Mouse (Mus musculus) ZHBTc4 (cell line): ENCODE measurements around the gene Tmbim6.
A peak's percentile ranks its signal among the peaks of the same experiment; 100 is the strongest.
"Not testable (repeated sequence)": the region's sequence is repeated elsewhere in the genome, so short reads cannot be mapped to it uniquely, and the experiment has no call there.

Experiments used
- DNase-seq: peaks from one replicate; pipeline ENCODE4 v3.0.0-alpha.2; 2011; ENCODE audit warnings: low read depth, low spot score

Tmbim6 gene

DNA sequence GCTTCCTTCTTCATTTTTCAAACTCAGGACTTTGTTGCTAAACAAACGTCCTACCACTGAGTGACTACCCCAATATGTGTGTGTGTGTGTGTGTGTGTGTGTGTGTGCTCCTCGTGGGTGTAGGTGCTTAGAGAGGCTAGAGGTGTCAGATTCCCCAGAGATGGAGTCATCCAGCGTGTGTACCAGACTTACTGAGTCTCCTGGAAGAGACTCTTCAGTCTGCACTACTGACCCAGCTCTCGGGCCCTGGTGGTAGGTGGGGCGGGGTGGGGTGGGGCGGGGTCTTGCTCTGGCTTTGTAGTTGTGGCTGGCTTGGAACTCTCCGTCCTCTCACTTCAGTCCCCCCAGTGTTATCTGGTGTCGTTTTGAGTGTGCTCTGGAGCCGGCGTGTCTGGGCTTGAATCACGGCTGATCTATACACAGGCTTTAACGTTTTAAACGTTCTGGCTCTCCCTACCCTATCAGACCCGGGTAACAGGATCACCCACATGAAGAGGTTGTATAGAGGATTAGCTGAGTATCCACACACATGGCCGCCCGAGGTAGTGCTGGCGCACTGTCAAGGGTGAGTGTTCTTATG is 25.1 kb downstream of the Tmbim6 start:
- DNase-seq = peak; percentile 70

DNA sequence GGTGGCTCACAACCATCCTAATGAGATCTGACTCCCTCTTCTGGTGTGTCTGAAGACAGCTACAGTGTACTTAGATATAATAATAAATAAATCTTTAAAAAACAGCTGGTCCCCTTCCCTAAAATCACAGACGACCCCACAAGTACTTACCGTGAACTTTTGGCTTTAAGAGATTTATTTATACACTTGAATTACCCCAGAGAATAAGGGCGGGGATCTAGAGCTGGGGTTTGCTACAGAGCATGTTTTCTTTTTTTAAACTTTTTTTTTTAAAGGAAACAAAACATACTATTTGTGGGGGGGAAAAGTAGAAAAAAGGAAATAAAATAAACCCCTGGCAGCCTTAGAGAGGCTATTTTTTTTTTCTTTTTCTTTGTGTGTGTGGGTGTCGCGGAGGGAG is 27.4 kb downstream of the Tmbim6 start:
- no peak for DNase-seq

DNA sequence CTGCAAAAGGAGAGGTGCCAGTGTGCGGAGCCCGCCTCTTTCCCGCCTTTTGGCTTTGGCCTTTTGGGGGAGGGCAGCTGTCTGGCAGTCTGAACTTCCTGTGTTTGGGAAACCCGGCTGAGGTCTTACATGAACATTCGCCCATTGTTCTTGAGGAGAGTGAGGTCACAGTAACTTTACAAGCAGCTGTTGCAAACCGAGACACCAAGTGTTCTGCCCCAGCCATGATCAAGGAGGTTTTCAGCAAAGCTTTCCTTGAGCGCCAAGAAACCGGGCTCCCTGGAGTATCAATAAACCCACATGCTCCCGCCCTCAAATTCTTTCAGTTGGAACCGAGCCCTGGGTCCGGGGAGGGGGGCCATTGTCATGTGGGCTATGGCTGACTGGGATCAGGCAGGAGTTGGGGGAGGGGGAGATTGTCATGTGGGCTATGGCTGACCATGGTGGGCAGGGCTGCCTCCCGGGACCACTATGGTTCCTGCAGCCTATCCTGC is 27.9 kb downstream of the Tmbim6 start:
- DNase-seq = peak; percentile 76

DNA sequence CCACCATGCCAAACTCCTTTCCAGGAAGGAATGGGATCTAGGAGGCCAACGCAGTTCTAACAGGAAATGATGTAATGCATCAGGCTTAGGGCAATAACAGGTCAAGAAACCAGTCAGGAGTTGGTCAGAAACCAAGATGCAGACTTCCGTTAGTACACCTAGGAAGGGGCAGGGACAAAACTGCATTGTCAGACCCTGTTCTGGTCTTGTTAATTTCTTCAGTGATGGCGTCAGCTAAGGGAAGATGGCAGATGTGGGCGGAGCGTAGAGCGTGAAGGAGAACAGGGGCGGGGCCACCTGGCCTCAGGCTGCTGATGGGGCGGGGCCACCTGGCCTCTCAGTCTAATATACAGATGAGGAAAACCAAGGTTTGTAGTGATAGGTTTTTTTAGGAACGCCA is 28.5 kb downstream of the Tmbim6 start:
- DNase-seq = peak; percentile 94

DNA sequence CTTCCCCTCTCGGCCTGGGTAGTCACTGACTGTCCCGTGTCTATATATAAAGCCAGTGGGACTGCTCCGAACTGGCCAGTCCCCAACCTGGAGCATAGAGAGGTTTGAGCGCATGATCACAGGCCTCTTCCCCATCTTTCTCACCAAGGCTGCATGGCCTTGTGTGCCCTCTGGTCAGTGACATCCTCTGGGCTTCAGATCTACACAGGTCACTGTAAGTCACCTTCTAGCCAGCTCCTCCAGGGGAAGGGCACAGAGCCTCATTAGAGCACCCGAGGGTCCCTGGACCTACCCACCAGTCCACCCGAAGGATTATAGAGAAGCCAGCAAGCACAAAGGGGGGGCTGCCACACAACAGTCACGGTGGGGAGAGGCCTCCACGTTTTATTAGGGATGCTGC is 29.0 kb downstream of the Tmbim6 start:
- DNase-seq = no peak

DNA sequence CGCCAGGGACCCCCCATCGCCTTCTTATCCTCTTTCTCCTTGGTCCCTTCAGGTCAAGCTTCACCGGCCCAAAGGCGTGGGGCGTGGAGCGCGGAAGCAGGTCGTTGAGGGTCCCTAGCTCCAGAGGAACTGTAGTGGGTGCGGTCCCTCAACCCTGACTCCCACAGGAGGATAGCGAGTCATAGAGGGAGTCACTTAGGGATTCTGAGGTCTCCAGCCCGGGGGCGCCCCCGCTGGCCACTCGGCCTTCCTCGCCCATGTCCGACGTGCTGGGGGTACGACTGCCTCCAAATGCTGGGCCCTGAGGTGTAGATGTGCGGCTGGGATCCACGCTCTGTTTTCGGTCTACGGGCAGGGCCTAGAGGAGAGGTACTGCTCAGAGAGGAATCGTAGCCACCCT is 29.9 kb downstream of the Tmbim6 start:
- DNase-seq = no peak

DNA sequence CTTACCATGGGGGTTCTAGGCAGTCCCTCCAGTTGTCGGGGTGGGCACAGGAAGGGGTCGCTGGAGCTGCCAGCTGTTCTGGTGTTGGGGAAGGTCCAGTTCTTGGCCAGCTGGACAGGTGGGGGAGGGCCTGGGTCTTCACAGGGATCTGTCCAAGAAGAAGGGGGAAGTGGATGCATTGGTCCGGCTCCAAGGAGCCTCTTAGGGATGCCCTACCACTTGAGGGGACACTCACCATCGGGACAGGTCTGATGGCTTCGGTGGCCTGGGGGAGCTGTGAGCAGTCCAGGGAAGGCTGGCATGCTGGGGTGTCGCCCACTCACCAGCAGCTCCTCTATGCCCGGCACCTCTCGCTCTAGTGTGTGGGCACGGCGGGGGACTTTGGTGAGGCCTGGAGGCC is 30.4 kb downstream of the Tmbim6 start:
- DNase-seq = no peak

DNA sequence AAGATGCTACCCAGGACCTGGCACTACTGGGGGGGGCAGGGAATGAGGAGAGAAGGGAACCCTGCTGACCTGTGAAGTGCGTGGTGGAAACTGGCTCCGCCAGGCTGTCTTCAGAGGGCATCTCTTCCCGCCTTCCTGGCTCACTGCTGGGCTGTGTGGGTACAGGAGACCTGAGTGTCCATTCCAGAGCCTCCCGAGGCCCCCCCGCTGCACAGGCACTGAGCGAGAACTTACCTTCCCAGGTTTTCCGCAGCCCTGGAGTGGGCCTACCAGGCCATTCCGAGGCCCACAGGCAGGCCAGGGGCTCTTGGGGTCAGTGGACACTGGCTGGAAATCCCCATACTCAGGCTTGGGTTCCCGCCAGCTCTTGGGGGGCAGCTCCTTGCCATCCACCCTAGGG is 31.2 kb downstream of the Tmbim6 start:
- DNase-seq = no peak

DNA sequence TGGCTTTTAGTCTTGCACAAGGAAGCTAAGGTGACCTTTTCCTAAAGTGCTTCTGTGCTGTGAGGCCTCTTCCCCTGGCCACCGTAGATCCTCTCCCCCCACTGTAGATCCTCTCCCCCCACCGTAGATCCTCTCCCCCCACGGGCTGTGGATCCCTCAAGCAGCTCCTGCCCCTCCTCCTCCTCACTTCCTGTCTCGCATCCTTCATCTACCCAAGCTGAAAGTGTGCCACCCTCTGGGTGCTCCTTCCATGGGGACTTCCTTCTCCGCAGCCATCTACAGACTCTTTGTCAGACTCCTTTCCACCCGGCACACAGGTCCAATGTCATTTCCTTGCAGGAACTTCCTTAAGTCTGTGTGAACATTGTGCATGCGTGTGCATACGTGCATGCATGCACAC is 37.7 kb downstream of the Tmbim6 start:
- DNase-seq = no peak

DNA sequence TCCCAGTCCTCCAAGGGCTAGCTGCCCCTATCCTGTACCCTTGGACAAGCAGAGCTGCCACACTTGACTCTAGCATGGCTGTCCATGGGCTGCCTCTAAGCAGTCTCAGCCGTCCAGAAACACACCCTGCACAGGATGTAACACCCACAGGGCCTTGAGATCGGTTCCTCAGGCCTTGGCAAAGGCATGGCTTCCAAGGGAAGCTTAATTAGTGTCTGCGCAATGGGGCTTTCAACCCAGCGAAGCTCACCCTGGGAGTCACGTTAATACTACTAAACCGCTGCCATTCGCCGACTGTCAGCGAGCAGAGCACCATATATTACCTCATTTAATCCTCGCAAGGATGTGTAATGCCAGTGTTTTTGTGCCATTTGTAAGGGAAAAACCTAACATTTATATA is 38.4 kb downstream of the Tmbim6 start:
- no peak for DNase-seq

DNA sequence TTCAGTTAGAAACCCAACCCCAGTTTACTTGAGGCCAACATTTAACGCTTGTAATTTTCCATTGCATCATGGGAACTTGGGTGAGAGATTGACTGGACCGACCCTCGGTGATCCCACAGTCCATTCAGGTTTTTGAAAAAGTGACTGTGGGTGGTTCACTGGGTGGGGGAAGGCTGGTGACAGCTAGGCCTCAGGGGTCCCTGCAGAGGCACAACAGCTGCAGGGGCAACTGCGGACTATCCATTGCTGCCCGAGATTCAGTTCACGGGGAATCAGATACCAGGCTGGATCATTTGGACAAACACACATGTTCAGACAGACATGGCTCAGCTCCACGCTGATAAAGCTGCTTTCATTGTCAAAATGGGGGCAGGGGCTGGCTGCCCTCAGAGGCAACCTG is 38.8 kb downstream of the Tmbim6 start:
- DNase-seq = no peak

DNA sequence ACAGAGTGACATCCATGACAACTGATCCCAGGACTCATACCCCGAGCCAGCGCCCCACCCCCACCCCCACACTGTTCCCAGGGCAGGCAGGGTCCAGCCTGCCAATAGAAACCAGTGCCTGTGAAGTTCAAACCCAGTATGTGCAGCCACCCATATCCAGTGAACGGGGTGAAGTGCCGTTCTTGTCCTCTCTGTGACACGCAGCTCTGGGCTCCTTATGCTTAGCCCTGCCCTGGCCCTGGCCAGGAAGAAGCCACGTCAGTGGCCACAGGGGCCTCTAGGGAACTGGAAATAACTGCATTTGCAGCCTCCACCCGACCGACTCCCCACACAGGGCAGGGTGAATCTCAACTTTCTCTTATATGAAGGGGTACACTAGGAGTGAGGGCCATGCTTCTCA is 39.3 kb downstream of the Tmbim6 start:
- no peak for DNase-seq

DNA sequence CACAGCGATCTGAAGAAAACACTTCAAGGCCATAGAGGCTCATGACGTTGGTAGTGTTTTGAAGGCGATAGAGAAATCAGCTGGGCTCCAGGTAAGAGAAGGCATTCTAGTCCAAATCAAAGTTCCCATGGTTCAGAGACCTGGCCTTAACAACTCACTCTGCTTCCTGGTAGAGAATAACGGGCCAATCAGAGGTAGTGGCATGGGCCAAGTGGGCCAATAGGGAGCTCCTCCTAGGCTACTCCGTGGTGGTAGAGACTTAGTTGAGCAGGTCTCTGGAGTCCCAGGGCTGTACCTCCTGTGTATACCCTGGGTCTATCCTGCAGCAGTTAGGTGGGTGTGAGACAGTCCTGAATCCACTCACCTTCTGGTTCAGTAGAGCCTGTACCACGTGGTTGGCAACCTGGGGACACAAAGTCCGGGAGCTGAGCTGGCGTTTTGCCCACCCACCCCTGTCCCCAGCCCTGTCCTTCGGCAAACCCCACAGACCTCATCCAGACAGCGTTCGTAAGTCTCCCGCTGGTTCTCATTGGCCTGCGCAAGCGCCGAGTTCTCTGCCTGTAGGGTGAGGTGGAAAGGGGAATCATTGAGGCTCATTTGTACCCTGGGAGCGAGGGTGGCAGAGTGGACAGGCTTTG is 40.5 kb downstream of the Tmbim6 start:
- no peak for DNase-seq

DNA sequence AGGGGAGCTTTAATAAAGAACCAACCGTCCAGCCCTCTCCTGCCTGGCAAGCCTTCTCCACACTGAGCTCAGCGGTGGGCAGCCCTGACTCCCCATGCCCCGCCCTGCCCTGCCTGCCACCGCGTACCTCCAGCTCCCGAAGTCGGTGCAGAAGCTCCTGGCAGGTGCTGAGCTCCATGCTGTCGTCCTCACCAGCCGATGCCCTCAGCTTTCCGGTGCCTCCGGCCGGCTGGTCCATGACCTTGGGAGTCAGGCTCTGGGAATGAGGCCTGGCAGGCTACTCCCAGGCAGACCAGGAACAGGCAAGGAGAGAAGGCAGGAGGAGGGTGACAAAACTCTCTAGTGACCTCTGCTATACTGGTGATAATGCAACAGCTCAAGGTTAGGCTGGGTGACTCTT is 41.2 kb downstream of the Tmbim6 start:
- DNase-seq = no peak

DNA sequence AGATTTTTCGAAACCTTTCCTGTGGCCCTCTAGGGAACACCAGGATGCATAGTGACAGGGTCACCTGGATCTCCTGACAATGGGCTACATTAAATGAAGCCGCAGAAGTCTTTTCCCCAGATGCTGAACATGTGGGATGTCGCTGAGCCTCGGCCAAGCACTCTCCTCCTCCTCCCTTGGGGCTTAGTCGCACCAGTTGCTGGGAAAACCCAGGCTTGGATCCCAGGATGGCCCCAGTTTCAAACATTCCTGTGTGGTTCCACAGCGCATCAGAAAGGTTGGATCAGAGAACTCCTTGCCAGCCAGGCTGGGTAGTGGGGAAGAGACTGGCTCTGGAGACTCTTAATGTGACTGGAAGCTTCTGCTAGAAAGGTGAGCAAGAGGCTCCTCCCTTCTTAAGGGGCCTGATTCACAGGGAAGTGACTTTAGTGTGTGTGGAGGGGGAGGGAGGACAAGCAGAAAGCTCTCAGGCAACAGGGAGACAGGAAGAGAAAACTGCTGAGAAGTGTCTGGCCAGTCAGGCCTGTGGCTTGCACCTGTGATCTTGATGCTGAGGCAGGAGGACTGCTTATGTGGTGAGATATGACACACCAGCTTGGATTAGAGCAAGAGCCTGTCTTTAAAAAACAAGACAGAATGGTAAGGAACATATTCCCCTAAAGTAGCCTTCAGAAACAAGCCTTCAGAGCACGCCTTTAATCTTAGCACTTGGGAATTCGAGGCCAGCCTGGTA is 46.5 kb downstream of the Tmbim6 start:
- DNase-seq = no peak

DNA sequence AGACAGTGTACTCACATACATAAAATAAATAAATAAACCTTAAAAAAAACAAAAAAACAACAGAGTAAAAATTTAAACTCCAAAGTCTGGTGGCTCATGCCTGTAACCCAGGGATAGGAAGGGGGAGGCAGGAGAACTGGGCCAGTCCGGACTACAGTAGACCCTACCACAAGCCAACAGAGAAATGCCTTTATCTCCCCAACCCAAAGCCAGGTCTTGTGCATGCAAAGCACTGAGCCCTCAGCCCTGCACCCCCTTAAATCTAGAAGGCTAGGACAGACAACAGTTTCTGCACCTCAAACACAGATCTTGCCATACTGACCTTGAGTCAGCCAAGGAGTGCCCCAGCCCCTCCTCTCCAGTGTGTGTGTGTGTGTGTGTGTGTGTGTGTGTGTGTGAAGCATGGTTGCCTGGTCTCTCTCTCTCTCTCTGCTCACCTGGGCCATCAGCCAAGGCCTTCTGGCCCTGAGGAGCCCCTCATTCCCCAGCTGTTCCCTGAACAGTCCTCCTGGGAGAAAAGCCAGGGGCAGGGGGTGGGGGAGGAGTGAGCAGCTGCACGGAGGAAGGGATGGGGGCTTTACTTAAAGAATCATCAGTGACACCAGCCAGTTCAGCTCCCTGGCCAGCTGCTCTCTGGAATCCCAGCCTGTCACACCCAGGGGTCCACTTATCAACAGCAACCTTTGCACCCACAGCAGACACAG is 47.6 kb downstream of the Tmbim6 start:
- no peak for DNase-seq

DNA sequence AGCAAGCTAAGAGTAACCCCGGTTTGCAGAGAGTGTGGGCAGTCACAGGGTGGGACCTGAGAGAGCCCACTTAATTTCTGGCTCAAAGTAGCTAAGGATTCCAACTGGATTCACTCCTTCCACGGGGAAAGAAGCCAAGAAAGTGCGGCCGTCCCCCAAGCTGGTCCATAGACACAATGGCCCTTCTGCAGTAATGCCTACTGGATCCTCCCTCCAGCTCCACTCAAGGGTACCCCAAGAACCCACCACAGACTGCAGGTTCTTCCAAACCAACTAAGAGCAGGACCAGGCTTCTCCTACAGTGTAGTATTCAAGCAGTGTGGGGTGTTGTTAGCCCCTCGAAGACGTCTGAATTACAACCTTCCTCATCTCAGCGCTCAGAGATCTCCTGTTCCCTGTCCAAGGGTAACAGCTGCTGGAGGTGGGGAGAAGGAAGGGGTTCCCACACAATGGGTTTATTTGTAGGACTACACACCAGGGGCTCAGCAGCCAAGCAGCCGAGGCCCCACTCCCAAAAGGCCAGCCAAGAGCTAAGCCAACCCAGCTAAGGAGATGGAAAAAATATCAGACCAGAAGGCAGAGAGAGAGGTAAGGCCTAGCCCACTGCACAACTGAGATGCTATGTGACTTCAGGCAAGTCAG is 48.3 kb downstream of the Tmbim6 start:
- no peak for DNase-seq

DNA sequence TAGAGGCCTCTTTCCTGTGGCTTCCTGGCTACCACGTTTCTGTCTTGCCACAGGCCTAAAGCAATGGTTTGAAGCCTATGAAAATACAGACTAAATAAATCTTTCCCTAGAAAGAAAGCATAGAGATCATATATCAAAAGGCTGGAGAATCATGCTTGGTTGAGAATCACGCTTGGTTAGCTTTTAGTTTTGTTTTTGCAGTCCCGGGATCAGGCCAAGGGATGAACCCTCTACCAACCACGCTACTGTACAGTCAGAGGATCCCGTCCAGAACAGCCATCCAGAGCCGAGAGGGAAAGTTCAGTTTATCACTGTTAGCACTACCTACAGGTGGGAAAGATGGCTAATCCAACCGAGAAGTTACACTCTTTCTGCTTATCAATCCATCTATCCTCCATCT is 49.7 kb downstream of the Tmbim6 start:
- no peak for DNase-seq

DNA sequence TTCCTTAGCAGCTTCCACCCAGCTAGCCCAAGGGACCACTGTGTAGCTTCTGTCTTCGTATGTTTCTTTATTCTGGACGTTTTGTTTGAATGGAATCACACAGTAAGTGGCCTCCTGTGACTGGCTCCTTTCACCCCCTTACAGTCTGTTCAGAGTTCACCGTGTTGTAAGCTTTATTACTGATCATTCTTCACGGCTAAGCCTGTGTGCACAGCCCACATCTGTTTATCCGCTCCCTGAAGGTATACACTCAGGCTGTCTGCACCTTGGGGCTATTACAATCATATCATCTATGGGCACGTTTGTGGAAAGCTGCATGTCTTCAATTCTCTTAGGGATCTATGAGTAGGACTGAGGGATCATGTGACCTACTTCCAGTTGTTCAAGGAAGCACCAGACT is 52.9 kb downstream of the Tmbim6 start:
- no peak for DNase-seq

DNA sequence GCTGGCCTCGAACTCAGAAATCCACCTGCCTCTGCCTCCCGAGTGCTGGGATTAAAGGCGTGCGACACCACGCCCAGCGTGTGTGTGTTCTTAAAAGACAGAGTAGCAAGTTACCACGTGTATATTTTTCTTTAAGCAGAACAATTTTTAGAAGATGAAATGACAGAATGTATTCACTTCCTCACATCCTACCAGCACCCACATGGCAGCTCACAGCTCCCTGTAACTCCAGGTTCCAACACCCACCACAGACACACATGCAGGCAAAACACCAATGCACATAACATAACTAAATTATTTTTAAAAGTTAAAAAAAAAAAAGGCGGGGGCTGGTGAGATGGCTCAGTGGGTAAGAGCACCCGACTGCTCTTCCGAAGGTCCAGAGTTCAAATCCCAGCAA is 53.5 kb downstream of the Tmbim6 start:
- DNase-seq = not testable (repeated sequence)

DNA sequence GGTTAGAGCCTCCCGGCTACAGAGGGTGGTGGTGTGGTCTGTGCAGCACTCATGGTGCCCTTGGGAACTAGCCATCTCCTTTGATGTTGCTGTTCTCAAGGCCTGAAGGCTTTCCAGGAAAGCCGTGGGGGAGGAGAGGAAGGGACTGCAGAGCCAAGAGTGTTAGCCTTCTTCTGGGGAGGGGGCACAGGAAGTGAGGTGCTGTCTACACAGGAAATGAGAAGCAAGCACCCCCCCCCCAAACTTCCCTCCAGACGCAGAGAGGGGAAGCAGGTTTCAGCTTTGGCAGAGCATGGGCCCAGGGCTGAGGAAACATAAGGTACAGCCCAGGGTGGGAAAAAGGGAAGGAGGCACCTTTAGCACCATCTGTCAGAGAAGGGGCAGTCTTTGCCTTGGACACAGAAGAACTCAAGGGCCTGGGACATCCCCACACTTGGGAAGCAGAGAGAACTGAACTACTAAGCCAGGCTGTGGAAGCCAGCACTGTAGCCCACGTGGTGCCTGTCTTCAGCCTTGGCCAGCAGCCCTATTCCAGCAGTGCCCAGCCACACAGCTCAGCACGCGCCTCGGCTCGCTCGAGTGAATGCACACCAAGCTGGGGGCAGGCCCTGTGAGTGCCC is 56.6 kb downstream of the Tmbim6 start:
- peak; percentile 39 for DNase-seq
